Mouse (Mus musculus) CH12.LX (cell line): ENCODE data around the gene Wtap. TPM values are rescaled to one million over a fixed set of nuclear protein-coding genes. Genes with fewer than 3 reads are reported as not detected.
A peak's percentile ranks its signal among the peaks of the same experiment; 100 is the strongest.

Experiments used
- DNase-seq: peaks from one replicate; pipeline ENCODE4 v3.0.0-alpha.2; 2013; ENCODE audit errors: extremely low read depth
- H3K27ac ChIP-seq: 2 replicates; pipeline ENCODE4 v1.5.1; 2012; ENCODE audit warnings: low read depth, mild to moderate bottlenecking, control low read depth, moderate library complexity; ENCODE audit not compliant: insufficient read depth
- H3K27me3 ChIP-seq: replicated peaks from 2 replicates; pipeline ENCODE3; 2012; ENCODE audit warnings: inconsistent platforms
- H3K36me3 ChIP-seq, 2 experiments: replicated peaks in 1 of 2; 2 replicates each; pipeline versions ENCODE3 to v1.6.1; 2012; ENCODE audit warnings: inconsistent platforms in 1 of 2, low read length in 1 of 2, mild to moderate bottlenecking in 1 of 2, mixed read lengths in 1 of 2, moderate library complexity in 1 of 2; ENCODE audit not compliant: control insufficient read depth in 1 of 2, insufficient read depth in 1 of 2
- H3K4me1 ChIP-seq, 2 experiments: 2 replicates each; pipeline ENCODE4 v1.6.1; 2012; ENCODE audit warnings: inconsistent platforms in 1 of 2, moderate library complexity in 1 of 2; ENCODE audit not compliant: insufficient read depth in 2 of 2, control insufficient read depth in 1 of 2
- H3K4me2 ChIP-seq: 2 replicates; pipeline ENCODE4 v1.6.1; 2012; ENCODE audit warnings: low read depth, mild to moderate bottlenecking, control low read depth; ENCODE audit not compliant: poor library complexity, insufficient read depth, severe bottlenecking
- H3K4me3 ChIP-seq, 3 experiments: fragments of 150-350 bp in 1 of 3; sonication (generic) in 1 of 3; replicated peaks in 1 of 3; 2 replicates each; pipeline versions ENCODE3 to v1.5.1; 2011 to 2012; ENCODE audit warnings: low read depth in 2 of 3, low read length in 2 of 3, mild to moderate bottlenecking in 2 of 3, moderate library complexity in 2 of 3, control low read depth in 1 of 3, improper control_type of control experiment in 1 of 3, inconsistent platforms in 1 of 3, mixed read lengths in 1 of 3; ENCODE audit not compliant: poor library complexity in 1 of 3
- H3K79me2 ChIP-seq: replicated peaks from 2 replicates; pipeline ENCODE4 v1.6.1; 2012; ENCODE audit warnings: mild to moderate bottlenecking, moderate library complexity; ENCODE audit not compliant: control insufficient read depth, poor library complexity, insufficient read depth, severe bottlenecking; ENCODE audit errors: extremely low read depth
- H3K9ac ChIP-seq: 2 replicates; pipeline ENCODE4 v1.6.1; 2012; ENCODE audit warnings: low read depth, mild to moderate bottlenecking, control low read depth, moderate library complexity; ENCODE audit not compliant: insufficient read depth
- H3K9me3 ChIP-seq: replicated peaks from 2 replicates; pipeline ENCODE3; 2012; ENCODE audit warnings: low read length, inconsistent platforms, mixed read lengths
- BHLHE40 ChIP-seq: IDR thresholded peaks from 2 replicates; pipeline ENCODE4 v1.6.1; 2011; ENCODE audit warnings: mild to moderate bottlenecking, low read depth, low read length, improper control_type of control experiment
- CHD1 ChIP-seq: IDR thresholded peaks from 2 replicates; pipeline ENCODE4 v1.6.1; 2012; ENCODE audit warnings: low read depth, low read length, improper control_type of control experiment, inconsistent platforms
- CHD2 ChIP-seq: IDR thresholded peaks from 2 replicates; pipeline ENCODE4 v1.6.1; 2011; ENCODE audit warnings: low read length, improper control_type of control experiment
- CTCF ChIP-seq, 2 experiments: IDR thresholded peaks in 1 of 2; conservative IDR thresholded peaks in 1 of 2; 2 replicates each; pipeline ENCODE4 v1.5.1; 2011 to 2012; ENCODE audit warnings: low read depth in 2 of 2, low read length in 2 of 2, improper control_type of control experiment in 1 of 2, inconsistent platforms in 1 of 2, mild to moderate bottlenecking in 1 of 2, moderate library complexity in 1 of 2
- ELF1 ChIP-seq: IDR thresholded peaks from 2 replicates; pipeline ENCODE4 v1.6.1; 2014; ENCODE audit warnings: low read depth, mild to moderate bottlenecking, inconsistent platforms, low read length, improper control_type of control experiment
- EP300 ChIP-seq: IDR thresholded peaks from 2 replicates; pipeline ENCODE4 v1.6.1; 2011; ENCODE audit warnings: low read length, improper control_type of control experiment
- HCFC1 ChIP-seq: IDR thresholded peaks from 2 replicates; pipeline ENCODE4 v1.6.1; 2012; ENCODE audit warnings: low read depth, mild to moderate bottlenecking, inconsistent platforms, low read length, improper control_type of control experiment
- IRF4 ChIP-seq: IDR thresholded peaks from 2 replicates; pipeline ENCODE4 v1.6.1; 2014; ENCODE audit warnings: low read depth, mild to moderate bottlenecking, inconsistent platforms, low read length, improper control_type of control experiment
- KAT2A ChIP-seq: IDR thresholded peaks from 2 replicates; pipeline ENCODE4 v1.6.1; 2012; ENCODE audit warnings: low read length, improper control_type of control experiment, inconsistent platforms; ENCODE audit not compliant: insufficient replicate concordance
- MAFK ChIP-seq: IDR thresholded peaks from 2 replicates; pipeline ENCODE4 v1.6.1; 2011; ENCODE audit warnings: low read length, improper control_type of control experiment; ENCODE audit not compliant: insufficient replicate concordance
- MAX ChIP-seq: IDR thresholded peaks from 2 replicates; pipeline ENCODE4 v1.6.1; 2011; ENCODE audit warnings: low read length, improper control_type of control experiment
- MXI1 ChIP-seq: IDR thresholded peaks from 2 replicates; pipeline ENCODE4 v1.6.1; 2011; ENCODE audit warnings: mild to moderate bottlenecking, low read depth, low read length, improper control_type of control experiment
- MYC ChIP-seq: IDR thresholded peaks from 2 replicates; pipeline ENCODE4 v1.6.1; 2011; ENCODE audit warnings: low read depth, mild to moderate bottlenecking, improper control_type of control experiment, low read length
- NELFE ChIP-seq: IDR thresholded peaks from 2 replicates; pipeline ENCODE4 v1.6.1; 2011; ENCODE audit warnings: low read depth, low read length, improper control_type of control experiment
- NRF1 ChIP-seq: IDR thresholded peaks from 2 replicates; pipeline ENCODE4 v1.6.1; 2014; ENCODE audit warnings: low read depth, mild to moderate bottlenecking, inconsistent platforms, low read length, improper control_type of control experiment, moderate library complexity
- PAX5 ChIP-seq: IDR thresholded peaks from 2 replicates; pipeline ENCODE4 v1.6.1; 2012; ENCODE audit warnings: low read length, inconsistent platforms, mixed read lengths
- POLR2A ChIP-seq: IDR thresholded peaks from 2 replicates; pipeline ENCODE4 v1.6.1; 2011; ENCODE audit warnings: low read depth, mild to moderate bottlenecking, improper control_type of control experiment, low read length
- POLR2AphosphoS2 ChIP-seq: IDR thresholded peaks from 2 replicates; pipeline ENCODE4 v1.6.1; 2011; ENCODE audit warnings: low read depth, low read length, improper control_type of control experiment
- RAD21 ChIP-seq: IDR thresholded peaks from 2 replicates; pipeline ENCODE4 v1.6.1; 2011; ENCODE audit warnings: low read depth, mild to moderate bottlenecking, low read length, improper control_type of control experiment, moderate library complexity
- SIN3A ChIP-seq: IDR thresholded peaks from 2 replicates; pipeline ENCODE4 v1.6.1; 2012; ENCODE audit warnings: low read length, improper control_type of control experiment, inconsistent platforms
- SMC3 ChIP-seq: IDR thresholded peaks from 2 replicates; pipeline ENCODE4 v1.6.1; 2011; ENCODE audit warnings: low read depth, low read length, improper control_type of control experiment
- TBP ChIP-seq: conservative IDR thresholded peaks from 2 replicates; pipeline ENCODE4 v1.6.1; 2011; ENCODE audit warnings: low read depth, low read length, improper control_type of control experiment
- ZMIZ1 ChIP-seq: IDR thresholded peaks from 2 replicates; pipeline ENCODE4 v1.6.1; 2012; ENCODE audit warnings: low read depth, mild to moderate bottlenecking, inconsistent platforms, low read length, improper control_type of control experiment
- dilution Hi-C: fragments of 300-500 bp; cut with MboI; formaldehyde crosslinking; loops from 2 replicates; pipeline ENCODE4 v1.14.3; 2020; ENCODE audit warnings: low sequenced_read_pairs; ENCODE audit not compliant: extremely low pct_unique_long_range_greater_than_20kb, extremely low pct_ligation_motif_present
- in situ Hi-C: fragments of 300-500 bp; cut with MboI; formaldehyde crosslinking; loops from 3 replicates; pipeline ENCODE4 v1.14.3; 2019; ENCODE audit warnings: low sequenced_read_pairs, low pct_ligation_motif_present, low pct_unique_long_range_greater_than_20kb, mixed read lengths
- polyA plus RNA-seq: library from polyadenylated mRNA; unstranded; fragments of >175 nt; gene quantifications from 2 replicates; pipeline ENCODE4 v1.2.1, GENCODE M21; 2012; ENCODE audit warnings: low read depth; ENCODE audit not compliant: insufficient read length
- total RNA-seq, 2 experiments: library from RNA; depleted of rRNA; stranded (reverse); fragments of 300-350 nt in 1 of 2; fragments of >200 nt in 1 of 2; gene quantifications; 2 replicates each; pipeline ENCODE4 v1.2.3; 2012 to 2014

Wtap gene
- total and polyA plus RNA-seq, 3 experiments = 54.1 to 129 (median 88.9) TPM

DNA sequence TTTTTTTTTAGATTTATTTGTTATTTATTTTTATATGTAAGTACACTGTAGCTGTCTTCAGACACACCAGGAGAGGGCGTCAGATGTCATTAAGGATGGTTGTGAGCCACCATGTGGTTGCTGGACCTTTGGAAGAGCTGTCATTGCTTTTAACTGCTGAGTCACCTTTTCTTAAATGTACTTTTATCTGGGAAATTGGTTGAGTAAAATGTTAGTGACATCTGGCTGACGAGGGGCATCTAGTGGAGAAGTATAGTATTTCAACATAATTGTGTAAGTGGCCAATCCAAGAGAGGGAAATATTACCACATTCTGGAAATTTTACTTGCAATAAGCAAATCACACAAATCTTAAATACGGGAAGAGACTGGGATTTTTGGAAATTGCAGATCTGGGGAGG lies 15.9 kb upstream of the Wtap start:
- no peak overlapping the region for H3K9ac ChIP-seq
- H3K27ac ChIP-seq = no peak overlapping the region
- in situ Hi-C loops = loop anchor here (10.0 kb wide), 1 partner anchor 125 kb away; no protein-coding TSS in a partner anchor
- no peaks in the 10 kb centered on the region for H3K27me3 ChIP-seq
- H3K79me2 ChIP-seq = no peaks in the 10 kb centered on the region; the same call in 1 of the 2 replicates
- H3K4me3 ChIP-seq = no peak overlapping the region
- dilution Hi-C loops = no loop called here
- TF ChIP-seq RAD21 = peak; percentile 70
- peak; percentile 97 for TF ChIP-seq MAFK
- peak; percentile 64 for TF ChIP-seq SIN3A
- TF ChIP-seq EP300 = no peak
- peak; percentile 32 for TF ChIP-seq SMC3
- TF ChIP-seq CTCF (conservative IDR thresholded peaks at IDR 0.05 in 1 of 2, IDR thresholded peaks at IDR 0.05 in 1 of 2; ENCODE audit: low read depth in 2 of 2, low read length in 2 of 2) = peak; percentile 29 to 69; a peak in 3 of 4 replicates
- TF ChIP-seq BHLHE40 = no peak
- peak; percentile 58; the same call in 1 of the 2 replicates for TF ChIP-seq MYC
- peak; percentile 43; the same call in 1 of the 2 replicates for TF ChIP-seq MXI1
- H3K4me2 ChIP-seq = no peak overlapping the region
- peak; percentile 68 for DNase-seq
- peaks cover 15 to 37% of the 10 kb centered on the region in 2 experiments for H3K36me3 ChIP-seq
- peaks cover 0 to 10% of the 10 kb centered on the region in 2 experiments; a peak in 2 of 4 replicates for H3K4me1 ChIP-seq
- H3K9me3 ChIP-seq = no peaks in the 10 kb centered on the region

DNA sequence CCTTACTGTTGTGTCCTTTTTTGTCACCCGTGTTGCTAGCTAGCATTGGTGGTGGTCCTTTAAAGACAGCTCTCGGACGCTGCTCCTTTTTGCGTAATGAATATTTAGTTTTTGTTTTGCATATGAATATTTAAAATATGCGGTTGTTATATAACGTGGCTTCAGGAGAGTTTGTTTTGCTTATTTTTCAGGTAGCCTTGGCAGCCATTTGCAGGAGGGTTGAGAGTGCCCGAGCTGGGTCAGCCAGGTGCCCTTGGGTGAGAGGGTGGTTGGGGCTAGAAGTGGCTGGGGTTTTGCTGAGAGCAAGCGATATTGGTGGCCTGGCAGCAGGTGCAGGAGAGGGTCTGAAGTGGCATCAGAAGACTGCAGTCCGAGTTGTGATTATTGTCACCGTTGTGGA lies 14.6 kb upstream of the Wtap start:
- in situ Hi-C loops = loop anchor here (10.0 kb wide), 1 partner anchor 124 kb away; no protein-coding TSS in a partner anchor
- Histone ChIP-seq H3K9ac (peak overlapping the region; percentile 37; the same call in 1 of the 2 replicates), H3K9me3 (no peaks in the 10 kb centered on the region), H3K4me1 (peaks cover 0 to 10% of the 10 kb centered on the region in 2 experiments; a peak in 2 of 4 replicates), H3K27me3 (no peaks in the 10 kb centered on the region), H3K4me2 (peak overlapping the region; percentile 74), H3K27ac (peak overlapping the region; percentile 14), H3K4me3 (peak overlapping the region; percentile 76 to 95 (median 93)), H3K79me2 (no peaks in the 10 kb centered on the region; the same call in 1 of the 2 replicates), H3K36me3 (peaks cover 9 to 24% of the 10 kb centered on the region in 2 experiments)
- peak; percentile 47 for DNase-seq
- dilution Hi-C loops = no loop called here
- TF ChIP-seq MAX (0 out of 2 replicates have a peak, but pooled peaks have one; percentile 36), CHD2 (no peak), TBP (peak; percentile 70)
- TF ChIP-seq, all 38 proteins: peak for 2

DNA sequence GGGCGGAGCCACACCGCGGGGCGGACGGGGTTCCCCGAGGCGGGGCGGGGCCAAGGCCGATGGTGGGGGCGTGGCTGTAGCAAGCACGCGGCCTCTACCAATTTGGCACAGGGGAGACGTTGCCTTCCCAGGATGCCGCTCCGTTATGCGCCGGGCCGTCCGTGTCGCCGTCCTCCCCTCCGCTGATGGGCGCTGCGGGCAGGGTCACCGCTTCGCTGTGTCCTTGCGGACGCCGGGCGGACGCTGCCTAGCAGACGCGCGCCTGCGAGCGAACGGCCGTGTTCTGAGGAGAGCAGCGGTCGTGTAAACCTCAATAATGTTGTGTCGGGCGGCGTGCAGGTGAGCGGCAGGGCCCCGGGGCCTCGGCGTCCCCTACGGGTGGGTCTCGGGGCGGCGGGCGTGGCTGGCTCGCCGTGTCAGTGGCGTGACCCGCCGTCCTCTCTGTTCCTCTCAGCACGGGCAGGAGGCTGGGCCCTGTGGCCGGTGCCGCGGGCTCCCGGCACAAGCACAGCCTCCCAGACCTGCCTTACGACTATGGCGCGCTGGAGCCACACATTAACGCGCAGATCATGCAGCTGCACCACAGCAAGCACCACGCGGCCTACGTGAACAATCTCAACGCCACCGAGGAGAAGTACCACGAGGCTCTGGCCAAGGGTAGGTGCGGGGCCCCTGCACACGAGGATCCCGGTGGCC lies 13.9 kb upstream of the Wtap start:
- Histone ChIP-seq H3K4me1 (peaks cover 0 to 10% of the 10 kb centered on the region in 2 experiments; a peak in 2 of 4 replicates), H3K27ac (peak overlapping the region; percentile 14), H3K4me3 (peak overlapping the region; percentile 76 to 95 (median 93)), H3K36me3 (peaks cover 3 to 17% of the 10 kb centered on the region in 2 experiments), H3K4me2 (peak overlapping the region; percentile 74), H3K9me3 (no peaks in the 10 kb centered on the region), H3K9ac (peak overlapping the region; percentile 37), H3K27me3 (no peaks in the 10 kb centered on the region), H3K79me2 (no peaks in the 10 kb centered on the region; the same call in 1 of the 2 replicates)
- DNase-seq = peak; percentile 91
- dilution Hi-C loops = no loop called here
- in situ Hi-C loops = loop anchor here (10.0 kb wide), 1 partner anchor 123 kb away; no protein-coding TSS in a partner anchor
- TF ChIP-seq ZMIZ1 = peak; percentile 79
- TF ChIP-seq POLR2AphosphoS2 = 0 out of 2 replicates have a peak, but pooled peaks have one; percentile 33
- TF ChIP-seq NELFE = peak; percentile 79
- peak; percentile 37; the same call in 1 of the 2 replicates for TF ChIP-seq TBP
- peak; percentile 61 for TF ChIP-seq MXI1
- no peak for TF ChIP-seq PAX5
- peak; percentile 79; the same call in 1 of the 2 replicates for TF ChIP-seq SIN3A
- peak; percentile 55; the same call in 1 of the 2 replicates for TF ChIP-seq NRF1
- peak; percentile 99 for TF ChIP-seq CHD1
- no peak for TF ChIP-seq KAT2A
- TF ChIP-seq HCFC1 = peak; percentile 64
- peak; percentile 56 for TF ChIP-seq MAX
- TF ChIP-seq IRF4 = peak; percentile 54; the same call in 1 of the 2 replicates
- peak; percentile 79 for TF ChIP-seq POLR2A
- TF ChIP-seq BHLHE40 = peak; percentile 66
- no peak for TF ChIP-seq RAD21
- peak; percentile 60 for TF ChIP-seq ELF1
